Comparison of ENCODE assay signal across 22 mouse cellular contexts in the genomic region with DNA sequence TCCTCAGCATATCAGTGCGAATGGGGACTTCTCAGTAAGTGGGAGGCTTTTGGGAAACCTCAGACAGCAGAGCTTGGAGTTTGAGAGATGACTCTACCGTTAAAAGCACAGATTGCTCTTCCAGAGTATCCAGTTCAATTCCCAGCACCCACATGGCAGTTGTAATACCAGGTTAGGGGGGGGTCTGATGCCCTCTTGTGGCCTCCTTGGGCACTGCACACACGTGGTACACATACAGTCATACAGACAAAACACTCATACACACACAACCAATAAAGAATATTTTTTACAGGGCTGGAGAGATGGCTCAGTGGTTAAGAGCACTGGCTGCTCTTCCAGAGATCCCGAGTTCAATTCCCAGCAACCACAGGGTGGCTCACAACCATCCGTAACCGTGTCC. TPM values are rescaled to one million over a fixed set of nuclear protein-coding genes. Genes with fewer than 3 reads are reported as not detected.
DNase-seq lines count a peak whose midpoint lies in the region; ATAC-seq and TF ChIP-seq lines count a peak whose summit lies in the region.
"Had no signal": no experiment of that assay in that cellular context is flagged by ENCODE, and none has a peak within 500 bp of the region (broad histone marks: within the 10 kb centered on the region; RNA-seq: fewer than 3 reads in every experiment).

No protein-coding gene starts in this region.

- H3K9ac ChIP-seq in heart, adult 2 months (ENCODE audit: low read depth, low read length), result no peak overlapping the region
- no peak overlapping the region for H3K9ac ChIP-seq in heart, embryonic 12.5 days
- no peak overlapping the region for H3K9ac ChIP-seq in liver, embryonic 14.5 days (replicated peaks)
- no peak overlapping the region for H3K9ac ChIP-seq in liver, embryonic 11.5 days (ENCODE audit: low read depth, low read length)
- H3K9ac ChIP-seq in forebrain, postnatal 0 days, result no peak overlapping the region
- H3K9ac ChIP-seq: embryonic facial prominence, embryonic 12.5 days; forebrain, embryonic 12.5 days; heart, embryonic 15.5 days; hindbrain, embryonic 14.5 days had no signal

- no peak for TF ChIP-seq EP300 in heart, adult 2 months (IDR thresholded peaks at IDR 0.05; ENCODE audit: insufficient read depth, low read depth, low read length)
- TF ChIP-seq EP300 in liver, embryonic 14.5 days (IDR thresholded peaks at IDR 0.05; ENCODE audit: low read depth), result no peak

- DNase-seq in heart, adult 2 months, result no peak
- DNase-seq in liver, embryonic 14.5 days (ENCODE audit: low read depth in 3 of 3, low spot score in 3 of 3), result no peak
- no peak for DNase-seq in liver, embryonic 11.5 days (ENCODE audit: low spot score)
- DNase-seq in testis, postnatal 10 days (ENCODE audit: low spot score), result no peak
- no peak for DNase-seq in forebrain, postnatal 0 days
- DNase-seq in ovary, adult 18-20 months (ENCODE audit: low spot score), result no peak
- DNase-seq: adrenal gland, postnatal 10 days; cerebellum, adult 11 months; cerebellum, adult 9-10 months; cerebellum, postnatal 25 days; gastrocnemius, postnatal 36 days; heart, adult 11 months; heart, postnatal 14 days had no signal

- 88% methylated on average over 6 of the region's 6 CpGs for whole genome bisulfite sequencing in heart, adult 2 months
- 86% methylated on average over 6 of the region's 6 CpGs for WGBS in heart, embryonic 12.5 days
- 65% methylated on average over 6 of the region's 6 CpGs for WGBS in liver, embryonic 14.5 days (ENCODE audit: insufficient replicate concordance)
- 84% methylated on average over 6 of the region's 6 CpGs for whole genome bisulfite sequencing in liver, embryonic 11.5 days
- WGBS in forebrain, postnatal 0 days, result 92% methylated on average over 6 of the region's 6 CpGs

- no peaks in the 10 kb centered on the region for H3K36me3 ChIP-seq in heart, adult 2 months (ENCODE audit: control insufficient read depth, insufficient read depth, low read length)
- peaks cover 47% of the 10 kb centered on the region for H3K36me3 ChIP-seq in heart, embryonic 12.5 days
- H3K36me3 ChIP-seq in liver, embryonic 14.5 days (replicated peaks; ENCODE audit: control insufficient read depth, insufficient read depth, low read depth), result no peaks in the 10 kb centered on the region
- H3K36me3 ChIP-seq in liver, embryonic 11.5 days (ENCODE audit: control insufficient read depth, insufficient read depth, low read length), result no peaks in the 10 kb centered on the region
- H3K36me3 ChIP-seq in testis, adult 2 months (ENCODE audit: control insufficient read depth, insufficient read depth, low read length), result no peaks in the 10 kb centered on the region
- H3K36me3 ChIP-seq in forebrain, postnatal 0 days (ENCODE audit: insufficient read depth), result no peaks in the 10 kb centered on the region
- H3K36me3 ChIP-seq: embryonic facial prominence, embryonic 12.5 days had no signal

- H3K27me3 ChIP-seq in heart, adult 2 months (ENCODE audit: control insufficient read depth, insufficient read depth, low read length), result no peaks in the 10 kb centered on the region
- H3K27me3 ChIP-seq in heart, embryonic 12.5 days (replicated peaks), result peaks cover 3% of the 10 kb centered on the region
- no peaks in the 10 kb centered on the region for H3K27me3 ChIP-seq in liver, embryonic 14.5 days (ENCODE audit: control insufficient read depth, insufficient read depth, low read length)
- H3K27me3 ChIP-seq in liver, embryonic 11.5 days (replicated peaks; ENCODE audit: control insufficient read depth, insufficient read depth, low read length), result no peaks in the 10 kb centered on the region
- no peaks in the 10 kb centered on the region for H3K27me3 ChIP-seq in testis, adult 2 months (ENCODE audit: control insufficient read depth, insufficient read depth, low read length)
- no peaks in the 10 kb centered on the region for H3K27me3 ChIP-seq in forebrain, postnatal 0 days (ENCODE audit: insufficient read depth, low read length)
- H3K27me3 ChIP-seq: embryonic facial prominence, embryonic 12.5 days; heart, embryonic 15.5 days had no signal

- peak; percentile 34 for TF ChIP-seq CTCF in heart, adult 2 months (IDR thresholded peaks at IDR 0.05)
- peak; percentile 32 for TF ChIP-seq CTCF in liver, embryonic 14.5 days (IDR thresholded peaks at IDR 0.05; ENCODE audit: low read depth)
- peak; percentile 58; the same call in 1 of the 2 replicates for TF ChIP-seq CTCF in testis, adult 2 months (IDR thresholded peaks at IDR 0.05; ENCODE audit: control insufficient read depth, insufficient read depth, insufficient replicate concordance, low read depth, low read length)
- TF ChIP-seq CTCF in forebrain, postnatal 0 days (IDR thresholded peaks at IDR 0.05; ENCODE audit: low read depth), result no peak

- no peak overlapping the region for H3K27ac ChIP-seq in heart, adult 2 months
- H3K27ac ChIP-seq in heart, embryonic 12.5 days (ENCODE audit: poor library complexity, severe bottlenecking), result no peak overlapping the region
- no peak overlapping the region for H3K27ac ChIP-seq in liver, embryonic 14.5 days
- no peak overlapping the region for H3K27ac ChIP-seq in liver, embryonic 11.5 days (ENCODE audit: low read depth, low read length)
- no peak overlapping the region for H3K27ac ChIP-seq in testis, adult 2 months (ENCODE audit: control insufficient read depth, insufficient read depth, low read depth, low read length)
- H3K27ac ChIP-seq in forebrain, postnatal 0 days (ENCODE audit: low read depth, low read length), result no peak overlapping the region
- H3K27ac ChIP-seq: embryonic facial prominence, embryonic 12.5 days; forebrain, embryonic 12.5 days; heart, embryonic 10.5 days; hindbrain, embryonic 14.5 days had no signal

- H3K9me3 ChIP-seq in heart, embryonic 12.5 days (replicated peaks), result peaks cover 7% of the 10 kb centered on the region
- H3K9me3 ChIP-seq in liver, embryonic 14.5 days (ENCODE audit: control insufficient read depth, low read length), result peaks cover 3% of the 10 kb centered on the region; the same call in 1 of the 2 replicates
- no peaks in the 10 kb centered on the region for H3K9me3 ChIP-seq in liver, embryonic 11.5 days (ENCODE audit: control insufficient read depth, low read length)
- no peaks in the 10 kb centered on the region for H3K9me3 ChIP-seq in forebrain, postnatal 0 days (ENCODE audit: low read length)
- H3K9me3 ChIP-seq: embryonic facial prominence, embryonic 12.5 days; heart, embryonic 15.5 days had no signal

- TF ChIP-seq POLR2A in heart, adult 2 months (IDR thresholded peaks at IDR 0.05; ENCODE audit: insufficient read depth, low read depth, low read length), result no peak
- TF ChIP-seq POLR2A in testis, adult 2 months (IDR thresholded peaks at IDR 0.05; ENCODE audit: control insufficient read depth, low read depth, low read length), result no peak

- no peak overlapping the region for H3K4me2 ChIP-seq in heart, embryonic 12.5 days
- no peak overlapping the region for H3K4me2 ChIP-seq in liver, embryonic 14.5 days (ENCODE audit: low read depth)
- no peak overlapping the region for H3K4me2 ChIP-seq in liver, embryonic 11.5 days
- no peak overlapping the region for H3K4me2 ChIP-seq in forebrain, postnatal 0 days (ENCODE audit: low read depth)
- H3K4me2 ChIP-seq: embryonic facial prominence, embryonic 12.5 days; forebrain, embryonic 12.5 days; heart, embryonic 15.5 days; hindbrain, embryonic 14.5 days had no signal

- H3K79me2 ChIP-seq in heart, adult 2 months (replicated peaks; ENCODE audit: control insufficient read depth, insufficient read depth, low read length), result no peaks in the 10 kb centered on the region

- H3K4me1 ChIP-seq in heart, adult 2 months (ENCODE audit: control insufficient read depth, insufficient read depth, low read length), result no peaks in the 10 kb centered on the region
- H3K4me1 ChIP-seq in heart, embryonic 12.5 days (replicated peaks), result 0 out of 2 replicates have a peak, but pooled peaks cover under 1% of the 10 kb centered on the region
- no peaks in the 10 kb centered on the region for H3K4me1 ChIP-seq in liver, embryonic 14.5 days (replicated peaks; ENCODE audit: control insufficient read depth in 2 of 2, insufficient read depth in 2 of 2, low read length in 1 of 2)
- no peaks in the 10 kb centered on the region for H3K4me1 ChIP-seq in liver, embryonic 11.5 days (replicated peaks; ENCODE audit: control insufficient read depth, insufficient read depth, low read length)
- H3K4me1 ChIP-seq in testis, adult 2 months (ENCODE audit: control insufficient read depth, insufficient read depth, low read length), result no peaks in the 10 kb centered on the region
- H3K4me1 ChIP-seq in forebrain, postnatal 0 days (ENCODE audit: insufficient read depth), result no peaks in the 10 kb centered on the region
- H3K4me1 ChIP-seq: embryonic facial prominence, embryonic 12.5 days; forebrain, embryonic 12.5 days; heart, embryonic 10.5 days had no signal

- no peak overlapping the region for H3K4me3 ChIP-seq in heart, adult 2 months
- H3K4me3 ChIP-seq in heart, embryonic 12.5 days, result no peak overlapping the region
- no peak overlapping the region for H3K4me3 ChIP-seq in liver, embryonic 14.5 days (ENCODE audit: insufficient read depth in 1 of 2, low read depth in 2 of 2, low read length in 2 of 2)
- no peak overlapping the region for H3K4me3 ChIP-seq in liver, embryonic 11.5 days (ENCODE audit: low read depth, low read length)
- no peak overlapping the region for H3K4me3 ChIP-seq in testis, adult 2 months (ENCODE audit: control insufficient read depth, low read depth, low read length)
- no peak overlapping the region for H3K4me3 ChIP-seq in forebrain, postnatal 0 days (ENCODE audit: low read depth, low read length)
- H3K4me3 ChIP-seq: embryonic facial prominence, embryonic 12.5 days; forebrain, embryonic 12.5 days; heart, embryonic 10.5 days; heart, embryonic 15.5 days had no signal

- intact Hi-C loops in heart, adult 2 months (cut with DNase I), result no loop called here

- ATAC-seq in heart, embryonic 12.5 days (ENCODE audit: insufficient number of reproducible peaks, low FRiP score), result no peak
- no peak for ATAC-seq in liver, embryonic 14.5 days (ENCODE audit: insufficient read depth)
- ATAC-seq in liver, embryonic 11.5 days (replicated peaks; ENCODE audit: low FRiP score), result no peak
- ATAC-seq in forebrain, postnatal 0 days, result no peak
- ATAC-seq: forebrain, embryonic 16.5 days had no signal

RNA-seq across cellular contexts. Expression of gene Scn5a, which starts 54.3 kb away (rescaled TPM):
- total RNA-seq in heart, adult 2 months (2021), result 100 to 1,000 TPM; 161 to 173 TPM
- polyA plus RNA-seq in heart, adult 2 months (2012; rRNA removed), result 101 and 117 TPM in 2 replicates
- 15.9 and 18.9 TPM in 2 replicates for polyA plus RNA-seq in heart, embryonic 12.5 days (2016; fragmentation: Nextera tagmentation; extraction: Ambion mirVana)
- polyA plus RNA-seq in liver, embryonic 14.5 days (2012; rRNA removed), result 0.02 and 0.04 TPM in 2 replicates
- 0.04 TPM in 1 of 2 replicates, not detected in the other for polyA plus RNA-seq in liver, embryonic 14.5 days (2014; fragmentation: Nextera tagmentation; extraction: Ambion mirVana)
- polyA plus RNA-seq in liver, embryonic 11.5 days (2014; fragmentation: Nextera tagmentation; extraction: Ambion mirVana), result 0.22 TPM in 1 of 2 replicates, not detected in the other
- polyA plus RNA-seq in testis, adult 2 months (2012; rRNA removed), result 0.70 and 0.79 TPM in 2 replicates
- total RNA-seq in forebrain, postnatal 0 days (2014; rRNA removed), result 3.4 and 8.2 TPM in 2 replicates
- polyA plus RNA-seq in forebrain, postnatal 0 days (2015; fragmentation: Nextera tagmentation; extraction: Ambion mirVana), result 0.40 and 0.77 TPM in 2 replicates
- total RNA-seq: hematopoietic stem cell, adult 5-6 weeks had no signal
